Mouse (Mus musculus) thymus, adult 2 months (tissue): ENCODE data around the gene Atp2c2.

Experiments
- CTCF ChIP-seq: fragments of 200-500 bp; IDR thresholded peaks from 2 replicates; pipeline ENCODE4 v1.5.1; 2012; ENCODE audit warnings: mild to moderate bottlenecking, control low read depth, low read length, moderate library complexity, borderline replicate concordance; ENCODE audit not compliant: control insufficient read depth, poor library complexity, insufficient read depth; ENCODE audit errors: extremely low read depth
- POLR2A ChIP-seq: fragments of 200-500 bp; IDR thresholded peaks from 2 replicates; pipeline ENCODE4 v1.6.1; 2012; ENCODE audit warnings: mild to moderate bottlenecking, low read length, control low read depth, moderate library complexity; ENCODE audit not compliant: control insufficient read depth, poor library complexity, insufficient read depth; ENCODE audit errors: extremely low read depth

DNA sequence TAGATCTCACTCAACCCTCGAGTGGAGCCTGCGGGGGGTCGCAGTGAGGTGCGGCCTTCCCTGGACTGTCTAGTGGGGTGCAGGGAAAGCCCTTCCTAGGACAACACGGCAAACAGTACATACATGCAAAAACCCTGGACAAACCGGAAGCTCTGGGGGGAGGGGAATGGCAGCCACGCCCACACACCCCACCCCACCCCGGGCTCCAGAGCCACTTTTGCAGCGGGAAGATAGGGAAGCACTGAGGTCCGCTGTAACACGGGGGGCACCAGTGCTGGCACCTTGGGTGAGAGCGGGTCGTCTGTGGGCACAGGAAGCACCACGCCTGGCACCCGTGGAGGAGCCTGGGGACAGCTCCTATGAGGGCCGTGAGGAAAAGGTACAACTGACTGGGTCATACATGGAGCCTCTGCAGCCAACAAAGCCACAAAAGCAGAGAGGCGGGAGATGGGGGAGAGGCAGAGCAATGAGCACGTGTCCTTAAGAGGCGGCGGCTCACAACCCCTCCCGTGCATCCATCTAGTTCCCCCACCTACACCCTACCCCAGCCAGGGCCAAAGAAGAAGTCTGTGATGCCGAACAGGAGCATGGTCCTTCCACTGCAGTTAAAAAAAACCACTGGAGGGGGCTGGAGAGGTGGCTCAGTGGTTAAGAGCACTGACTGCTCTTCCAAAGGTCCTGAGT is 66.1 kb downstream of the Atp2c2 start:
- TF ChIP-seq CTCF (no peak), POLR2A (no peak)
